Mouse (Mus musculus): ENCODE results near the gene Vwa8. TPM values are rescaled to one million over a fixed set of nuclear protein-coding genes. Genes with fewer than 3 reads are reported as not detected.

Gene Vwa8
- polyA plus RNA-seq, 1 experiment = 8.7 TPM

DNA sequence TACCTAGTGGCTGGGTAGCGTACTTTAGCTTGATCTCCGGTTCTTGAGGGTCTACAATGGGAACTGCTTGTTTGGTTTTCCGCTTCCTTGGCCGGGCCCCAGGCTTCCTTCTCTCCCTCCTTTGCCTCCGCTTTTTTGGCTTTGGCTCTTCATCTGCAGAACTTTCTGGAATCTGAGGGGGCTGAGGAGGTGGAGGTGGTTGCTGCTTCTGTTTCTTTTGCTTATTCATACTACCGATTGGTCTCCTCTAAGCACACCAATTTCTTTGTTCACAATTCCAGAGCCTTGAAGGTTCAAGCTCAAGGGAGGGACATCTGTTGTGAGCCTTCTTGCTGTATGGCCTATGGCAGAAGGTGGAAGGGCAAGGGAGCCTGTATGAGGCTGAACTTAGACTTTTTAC is 365.3 kb downstream of the Vwa8 start:
- H3K4me3 ChIP-seq (ENCODE audit: control insufficient read depth, insufficient read depth, low read length) = no peak overlapping the region
- 95% methylated on average over 6 of the region's 6 CpGs for WGBS
- H3K27me3 ChIP-seq (ENCODE audit: control insufficient read depth, insufficient read depth, low read length) = no peaks in the 10 kb centered on the region
- no peaks in the 10 kb centered on the region for H3K36me3 ChIP-seq (ENCODE audit: control insufficient read depth, insufficient read depth, low read length)
- H3K4me1 ChIP-seq (replicated peaks; ENCODE audit: control insufficient read depth, insufficient read depth, low read length) = peaks cover 25% of the 10 kb centered on the region
- no peak overlapping the region for H3K27ac ChIP-seq (ENCODE audit: control insufficient read depth, insufficient read depth, low read length)
- TF ChIP-seq CTCF (IDR thresholded peaks at IDR 0.05; ENCODE audit: borderline replicate concordance, control insufficient read depth, extremely low read depth, insufficient read depth, low read length, poor library complexity) (no peak), POLR2A (IDR thresholded peaks at IDR 0.05; ENCODE audit: control insufficient read depth, extremely low read depth, insufficient read depth, low read length, poor library complexity) (no peak)
- DNase-seq = no peak

- DNase-seq = no peak
- Histone ChIP-seq H3K4me1 (replicated peaks; ENCODE audit: control insufficient read depth, insufficient read depth, low read length) (peaks cover 25% of the 10 kb centered on the region), H3K36me3 (ENCODE audit: control insufficient read depth, insufficient read depth, low read length) (no peaks in the 10 kb centered on the region), H3K27ac (ENCODE audit: control insufficient read depth, insufficient read depth, low read length) (no peak overlapping the region), H3K4me3 (ENCODE audit: control insufficient read depth, insufficient read depth, low read length) (no peak overlapping the region), H3K27me3 (ENCODE audit: control insufficient read depth, insufficient read depth, low read length) (no peaks in the 10 kb centered on the region)
- TF ChIP-seq POLR2A (IDR thresholded peaks at IDR 0.05; ENCODE audit: control insufficient read depth, extremely low read depth, insufficient read depth, low read length, poor library complexity) = no peak
- no peak for TF ChIP-seq CTCF (IDR thresholded peaks at IDR 0.05; ENCODE audit: borderline replicate concordance, control insufficient read depth, extremely low read depth, insufficient read depth, low read length, poor library complexity)
- 67% methylated on average over 8 of the region's 8 CpGs for WGBS
These were observed 365.9 kb downstream of the Vwa8 start for GRCm38 (mm10) chr14:79214660-79215249.

GRCm38 (mm10) chr14:79216366-79216765 is 367.5 kb downstream of the Vwa8 start:
- TF ChIP-seq CTCF (IDR thresholded peaks at IDR 0.05; ENCODE audit: borderline replicate concordance, control insufficient read depth, extremely low read depth, insufficient read depth, low read length, poor library complexity) (no peak), POLR2A (IDR thresholded peaks at IDR 0.05; ENCODE audit: control insufficient read depth, extremely low read depth, insufficient read depth, low read length, poor library complexity) (no peak)
- 93% methylated on average over 2 of the region's 2 CpGs for WGBS
- H3K27me3 ChIP-seq (ENCODE audit: control insufficient read depth, insufficient read depth, low read length) = no peaks in the 10 kb centered on the region
- no peak overlapping the region for H3K4me3 ChIP-seq (ENCODE audit: control insufficient read depth, insufficient read depth, low read length)
- no peak overlapping the region for H3K27ac ChIP-seq (ENCODE audit: control insufficient read depth, insufficient read depth, low read length)
- no peaks in the 10 kb centered on the region for H3K36me3 ChIP-seq (ENCODE audit: control insufficient read depth, insufficient read depth, low read length)
- DNase-seq = no peak
- H3K4me1 ChIP-seq (replicated peaks; ENCODE audit: control insufficient read depth, insufficient read depth, low read length) = peaks cover 25% of the 10 kb centered on the region

- H3K27ac ChIP-seq (ENCODE audit: control insufficient read depth, insufficient read depth, low read length) = no peak overlapping the region
- TF ChIP-seq CTCF (IDR thresholded peaks at IDR 0.05; ENCODE audit: borderline replicate concordance, control insufficient read depth, extremely low read depth, insufficient read depth, low read length, poor library complexity) (no peak), POLR2A (IDR thresholded peaks at IDR 0.05; ENCODE audit: control insufficient read depth, extremely low read depth, insufficient read depth, low read length, poor library complexity) (no peak)
- no peaks in the 10 kb centered on the region for H3K27me3 ChIP-seq (ENCODE audit: control insufficient read depth, insufficient read depth, low read length)
- no peaks in the 10 kb centered on the region for H3K36me3 ChIP-seq (ENCODE audit: control insufficient read depth, insufficient read depth, low read length)
- H3K4me3 ChIP-seq (ENCODE audit: control insufficient read depth, insufficient read depth, low read length) = no peak overlapping the region
- peaks cover 27% of the 10 kb centered on the region for H3K4me1 ChIP-seq (replicated peaks; ENCODE audit: control insufficient read depth, insufficient read depth, low read length)
- WGBS = 94% methylated on average over 12 of the region's 12 CpGs
- DNase-seq = no peak
These were observed 374.7 kb downstream of the Vwa8 start for GRCm38 (mm10) chr14:79223431-79224036.

GRCm38 (mm10) chr14:79225458-79225857 is 376.6 kb downstream of the Vwa8 start:
- Histone ChIP-seq H3K4me1 (replicated peaks; ENCODE audit: control insufficient read depth, insufficient read depth, low read length) (peaks cover 23% of the 10 kb centered on the region), H3K27me3 (ENCODE audit: control insufficient read depth, insufficient read depth, low read length) (no peaks in the 10 kb centered on the region), H3K4me3 (ENCODE audit: control insufficient read depth, insufficient read depth, low read length) (no peak overlapping the region), H3K36me3 (ENCODE audit: control insufficient read depth, insufficient read depth, low read length) (no peaks in the 10 kb centered on the region), H3K27ac (ENCODE audit: control insufficient read depth, insufficient read depth, low read length) (no peak overlapping the region; the same call in 1 of the 2 replicates)
- DNase-seq = no peak
- TF ChIP-seq CTCF (IDR thresholded peaks at IDR 0.05; ENCODE audit: borderline replicate concordance, control insufficient read depth, extremely low read depth, insufficient read depth, low read length, poor library complexity) = 0 out of 2 replicates have a peak, but pooled peaks have one; percentile 4
- TF ChIP-seq POLR2A (IDR thresholded peaks at IDR 0.05; ENCODE audit: control insufficient read depth, extremely low read depth, insufficient read depth, low read length, poor library complexity) = no peak
- WGBS = 94% methylated on average over 8 of the region's 8 CpGs

- no peaks in the 10 kb centered on the region for H3K36me3 ChIP-seq (ENCODE audit: control insufficient read depth, insufficient read depth, low read length)
- peak overlapping the region; percentile 5; the same call in 1 of the 2 replicates for H3K27ac ChIP-seq (ENCODE audit: control insufficient read depth, insufficient read depth, low read length)
- no peak overlapping the region for H3K4me3 ChIP-seq (ENCODE audit: control insufficient read depth, insufficient read depth, low read length)
- H3K27me3 ChIP-seq (ENCODE audit: control insufficient read depth, insufficient read depth, low read length) = no peaks in the 10 kb centered on the region
- H3K4me1 ChIP-seq (replicated peaks; ENCODE audit: control insufficient read depth, insufficient read depth, low read length) = peaks cover 25% of the 10 kb centered on the region
- DNase-seq = no peak
- 68% methylated on average over 9 of the region's 9 CpGs for WGBS
- TF ChIP-seq CTCF (IDR thresholded peaks at IDR 0.05; ENCODE audit: borderline replicate concordance, control insufficient read depth, extremely low read depth, insufficient read depth, low read length, poor library complexity) (no peak), POLR2A (IDR thresholded peaks at IDR 0.05; ENCODE audit: control insufficient read depth, extremely low read depth, insufficient read depth, low read length, poor library complexity) (no peak)
These were observed 377.2 kb downstream of the Vwa8 start for GRCm38 (mm10) chr14:79226056-79226455.
